Mouse (Mus musculus) liver, embryonic 14.5 days (tissue): ENCODE data around the gene Apoc3.

ENCODE experiments used
- CTCF ChIP-seq: IDR thresholded peaks from 2 replicates; pipeline ENCODE4 v1.5.1; 2016; ENCODE audit warnings: antibody characterized with exemption, low read depth, control low read depth
- EP300 ChIP-seq: IDR thresholded peaks from 2 replicates; pipeline ENCODE4 v1.6.1; 2016; ENCODE audit warnings: antibody characterized with exemption, low read depth

DNA sequence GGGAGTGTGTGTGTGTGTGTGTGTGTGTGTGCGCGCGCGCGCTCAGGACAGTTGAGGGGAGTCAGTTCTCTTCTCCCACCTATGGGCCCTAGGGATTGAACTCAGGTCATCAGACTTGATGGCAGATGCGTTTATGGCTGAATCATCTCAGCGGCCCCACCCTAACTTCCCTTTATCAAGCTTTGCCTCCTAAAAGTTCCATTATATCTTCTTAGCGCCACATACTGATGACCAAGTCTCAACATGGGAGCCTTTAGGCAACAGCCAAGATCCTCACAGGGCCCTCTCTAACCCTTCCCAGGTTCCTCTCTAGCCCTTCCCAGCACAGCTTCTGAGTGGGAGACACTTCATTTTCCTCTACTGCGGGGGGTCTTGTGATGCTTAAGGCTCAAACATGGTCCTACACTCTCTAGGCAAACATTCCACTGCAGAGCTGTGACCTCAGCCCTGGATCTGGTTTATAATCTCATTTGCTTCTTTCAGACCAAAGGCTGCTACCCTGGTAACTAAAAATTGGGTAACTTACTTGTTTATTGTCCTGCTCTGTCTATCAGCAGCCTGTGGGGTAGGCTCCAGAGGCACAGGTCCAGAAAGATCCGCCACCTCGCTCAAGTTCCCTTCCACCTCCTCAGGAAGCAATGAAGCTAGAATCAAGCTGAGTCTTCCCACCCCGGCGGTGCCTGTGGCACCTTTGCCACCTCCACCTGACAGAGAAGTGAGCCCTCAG lies 18.5 kb downstream of the Apoc3 start:
- no peak for TF ChIP-seq CTCF
- no peak for TF ChIP-seq EP300
